Mouse (Mus musculus): ENCODE results near the gene Lpar1. TPM values are rescaled to one million over a fixed set of nuclear protein-coding genes. Genes with fewer than 3 reads are reported as not detected.

The Lpar1 gene
- polyA plus RNA-seq (2014; fragmentation: Illumina TruSeq; extraction: RNeasy Lipid Tissue Mini Kit (QIAGEN cat#74804); ENCODE audit: low read depth, low replicate concordance): 15.7 TPM

DNA sequence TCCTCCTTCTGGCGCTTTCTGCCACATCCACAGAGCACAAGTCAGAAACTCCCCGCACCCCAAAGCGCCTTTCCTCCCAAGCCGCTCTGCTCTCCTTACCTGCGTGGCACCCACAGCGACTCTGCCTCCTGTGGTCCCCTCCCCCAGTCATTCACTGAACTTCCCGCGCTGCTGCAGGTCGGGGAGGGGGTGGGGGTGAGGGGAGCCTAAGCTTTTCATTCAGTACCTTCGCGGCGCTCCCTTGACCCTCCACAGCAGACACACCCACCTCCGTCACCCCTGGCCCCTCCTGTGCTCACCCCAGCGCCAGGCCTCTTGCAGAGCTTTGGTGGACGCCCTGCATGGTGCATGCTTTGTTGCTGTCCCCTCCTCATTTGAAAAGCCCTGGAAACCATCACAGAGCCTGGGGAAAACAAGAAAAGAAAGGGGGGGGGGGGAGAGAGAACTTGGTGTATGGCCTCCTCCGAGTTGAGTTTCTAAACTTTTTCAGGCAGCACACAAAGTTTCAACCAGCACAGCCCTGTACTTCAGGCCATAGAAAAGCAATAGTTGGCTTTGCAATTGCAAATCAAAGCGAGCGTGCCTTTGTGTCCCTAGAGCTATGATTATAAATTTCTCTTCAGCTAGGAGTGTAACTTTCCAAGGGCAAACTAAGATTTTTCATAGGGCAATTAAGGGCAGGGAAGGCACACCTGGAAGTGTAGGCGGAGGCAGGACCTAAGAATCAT, at the start of gene Lpar1:
Gene Lpar1, minus strand, starts transcription at position 268 of the 728 bp plus-strand sequence.

Other genes starting within 250 kb of the Lpar1 start
- gene Olfr267, start 233.8 kb upstream of the Lpar1 start, polyA plus RNA-seq (2014; fragmentation: Illumina TruSeq; extraction: RNeasy Lipid Tissue Mini Kit (QIAGEN cat#74804); ENCODE audit: low read depth, low replicate concordance): not detected